Mouse (Mus musculus): Measurements from ENCODE around the gene Dyrk3.

Gene Dyrk3

DNA sequence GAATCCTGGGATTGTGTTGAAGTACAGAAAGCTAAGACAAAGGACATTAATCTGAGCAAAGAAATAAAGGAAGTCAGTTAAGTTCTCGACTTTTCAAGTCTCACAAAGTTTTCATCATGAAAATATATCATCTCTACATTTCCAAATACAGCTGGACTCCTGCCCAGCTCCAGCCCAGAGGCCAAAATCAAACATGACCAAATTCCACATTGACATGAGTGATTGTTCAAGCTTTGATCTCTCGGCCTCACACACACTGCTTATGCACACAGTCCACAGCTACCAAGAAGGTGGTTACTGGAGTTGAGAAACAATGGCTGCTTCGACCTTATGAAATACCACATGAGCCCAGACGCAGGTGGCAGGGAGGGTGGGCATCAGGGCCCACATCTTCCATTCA is 54.5 kb downstream of the Dyrk3 start:
- no peak for DNase-seq (ENCODE audit: low spot score in 2 of 2)

DNA sequence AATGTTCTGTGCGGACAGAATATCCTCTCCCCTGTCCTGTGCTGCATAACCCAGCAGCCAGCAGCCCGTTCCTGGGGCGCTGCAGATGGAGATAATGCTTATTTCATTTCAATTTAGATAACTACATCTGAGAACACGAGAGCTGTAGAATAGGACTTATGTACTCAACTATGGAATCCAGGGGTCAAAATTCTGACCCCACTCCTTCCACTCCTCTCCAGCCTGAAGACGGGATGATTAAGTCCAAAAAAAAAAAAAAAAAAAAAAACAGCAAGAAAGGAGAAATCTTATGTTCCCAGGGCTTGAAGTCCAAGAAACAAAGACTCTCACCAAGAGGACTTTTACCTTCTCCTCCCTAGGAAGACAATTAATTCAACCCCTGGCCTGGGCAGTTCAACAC is 55.0 kb downstream of the Dyrk3 start:
- DNase-seq (ENCODE audit: low spot score in 2 of 2) = no peak

DNA sequence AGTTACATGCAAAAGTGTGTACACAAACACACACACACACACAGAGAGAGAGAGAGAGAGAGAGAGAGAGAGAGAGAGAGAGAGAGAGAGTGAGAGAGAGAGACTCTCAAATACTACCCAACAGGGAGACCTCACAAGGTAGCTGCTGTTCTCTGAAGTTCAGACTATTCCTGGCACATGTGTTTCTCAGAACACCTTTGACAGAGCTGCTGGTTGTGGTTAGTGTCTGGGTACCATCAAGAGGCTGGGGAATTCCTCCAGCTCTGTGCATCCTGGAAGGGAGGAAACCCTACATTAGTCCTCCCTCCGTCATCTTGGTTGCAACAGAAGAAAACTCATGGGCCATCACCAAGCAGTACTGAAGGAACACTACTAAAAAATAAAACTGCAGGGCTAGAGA is 57.5 kb downstream of the Dyrk3 start:
- DNase-seq (ENCODE audit: low spot score in 2 of 2) = peak; percentile 37 to 42

DNA sequence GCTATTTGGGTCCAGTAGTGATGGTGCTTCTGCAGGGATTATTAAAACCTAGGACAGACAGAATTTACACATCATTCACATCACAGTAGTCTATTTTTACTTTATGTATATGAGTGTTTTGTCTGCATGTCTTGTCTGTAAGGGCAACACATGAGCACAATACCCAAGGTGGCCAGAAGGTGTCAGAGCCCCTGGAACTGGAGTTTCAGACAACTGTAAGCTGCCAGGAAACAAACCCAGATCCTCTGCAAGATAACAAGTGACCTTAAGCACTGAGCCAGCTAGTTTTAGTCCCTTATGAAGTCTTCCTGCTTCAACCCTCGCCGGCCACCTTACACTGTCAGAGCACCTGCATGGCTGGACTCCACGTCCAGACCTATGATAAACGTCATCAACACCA is 58.4 kb downstream of the Dyrk3 start:
- DNase-seq (ENCODE audit: low spot score in 2 of 2) = peak; percentile 58 to 63

DNA sequence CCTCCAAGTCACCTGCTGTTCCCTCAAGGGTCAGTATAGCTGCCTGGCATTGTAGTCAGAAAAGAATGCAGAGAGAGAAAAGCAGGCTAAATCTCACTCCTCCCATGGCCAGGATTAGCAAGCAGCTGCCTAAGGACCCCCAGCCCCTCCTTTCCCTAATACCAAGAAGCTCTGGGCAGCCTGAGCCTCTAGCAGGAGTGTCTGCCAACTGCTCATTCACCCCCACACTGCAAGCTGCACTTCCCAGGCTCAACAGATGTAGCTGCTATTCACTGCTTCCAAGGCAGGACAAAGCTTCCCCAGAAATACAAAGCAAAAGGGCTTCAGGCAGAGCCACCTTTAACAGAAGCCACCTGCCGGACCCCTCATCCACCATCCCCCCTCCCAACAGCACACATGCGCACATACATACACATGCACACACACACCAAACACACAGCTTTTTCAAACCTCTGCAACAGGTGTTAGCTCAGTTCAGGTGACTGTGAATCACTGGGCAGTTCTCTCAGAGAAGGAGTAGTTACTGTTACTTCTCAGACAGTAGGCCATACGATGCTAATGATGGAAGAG is 59.3 kb downstream of the Dyrk3 start:
- no peak for DNase-seq (ENCODE audit: low spot score in 2 of 2)

All from natural killer cell, adult 2 months (primary cell).